Mouse (Mus musculus): ENCODE data around the gene Nomo1. TPM values are rescaled to one million over a fixed set of nuclear protein-coding genes. Genes with fewer than 3 reads are reported as not detected.
A peak's percentile ranks its signal among the peaks of the same experiment; 100 is the strongest.

Gene Nomo1
- polyA plus RNA-seq, 1 experiment from 2014 or later = 22.3 TPM

- H3K36me3 ChIP-seq (ENCODE audit: control insufficient read depth, insufficient read depth, low read length) = no peaks in the 10 kb centered on the region
- H3K4me2 ChIP-seq (replicated peaks; ENCODE audit: low read depth, low read length) = no peak overlapping the region
- H3K27ac ChIP-seq (ENCODE audit: low read length) = peak overlapping the region; percentile 52
- 20% methylated on average over 9 of the region's 9 CpGs for WGBS
- no peak overlapping the region for H3K9ac ChIP-seq (replicated peaks; ENCODE audit: low read depth, low read length)
- H3K4me1 ChIP-seq (ENCODE audit: control insufficient read depth, insufficient read depth, low read length) = peaks cover 14% of the 10 kb centered on the region
- H3K4me3 ChIP-seq (ENCODE audit: low read depth, low read length) = no peak overlapping the region
- no peaks in the 10 kb centered on the region for H3K27me3 ChIP-seq (ENCODE audit: control insufficient read depth, insufficient read depth, low read length)
- no peaks in the 10 kb centered on the region for H3K9me3 ChIP-seq (ENCODE audit: control insufficient read depth, low read depth, low read length)
- ATAC-seq (ENCODE audit: insufficient number of reproducible peaks, insufficient read depth, low FRiP score, low read depth) = peak; percentile 77
Measured at GRCm38 (mm10) chr7:46013266-46014010, 20.1 kb upstream of the Nomo1 start.

GRCm38 (mm10) chr7:46019594-46019993, 13.9 kb upstream of the Nomo1 start:
- H3K9ac ChIP-seq (replicated peaks; ENCODE audit: low read depth, low read length) = no peak overlapping the region
- no peak overlapping the region for H3K27ac ChIP-seq (ENCODE audit: low read length)
- no peak for ATAC-seq (ENCODE audit: insufficient number of reproducible peaks, insufficient read depth, low FRiP score, low read depth)
- H3K9me3 ChIP-seq (ENCODE audit: control insufficient read depth, low read depth, low read length) = no peaks in the 10 kb centered on the region
- H3K4me3 ChIP-seq (ENCODE audit: low read depth, low read length) = no peak overlapping the region
- 59% methylated on average over 3 of the region's 3 CpGs for WGBS
- H3K4me1 ChIP-seq (ENCODE audit: control insufficient read depth, insufficient read depth, low read length) = no peaks in the 10 kb centered on the region
- H3K4me2 ChIP-seq (replicated peaks; ENCODE audit: low read depth, low read length) = no peak overlapping the region
- H3K27me3 ChIP-seq (ENCODE audit: control insufficient read depth, insufficient read depth, low read length) = no peaks in the 10 kb centered on the region
- no peaks in the 10 kb centered on the region for H3K36me3 ChIP-seq (ENCODE audit: control insufficient read depth, insufficient read depth, low read length)

GRCm38 (mm10) chr7:46021951-46022350, 11.5 kb upstream of the Nomo1 start:
- no peak overlapping the region for H3K9ac ChIP-seq (replicated peaks; ENCODE audit: low read depth, low read length)
- no peaks in the 10 kb centered on the region for H3K36me3 ChIP-seq (ENCODE audit: control insufficient read depth, insufficient read depth, low read length)
- H3K9me3 ChIP-seq (ENCODE audit: control insufficient read depth, low read depth, low read length) = no peaks in the 10 kb centered on the region
- no peaks in the 10 kb centered on the region for H3K4me1 ChIP-seq (ENCODE audit: control insufficient read depth, insufficient read depth, low read length)
- no peak overlapping the region for H3K4me2 ChIP-seq (replicated peaks; ENCODE audit: low read depth, low read length)
- WGBS = 30% methylated on average over 4 of the region's 4 CpGs
- ATAC-seq (ENCODE audit: insufficient number of reproducible peaks, insufficient read depth, low FRiP score, low read depth) = no peak
- H3K27me3 ChIP-seq (ENCODE audit: control insufficient read depth, insufficient read depth, low read length) = no peaks in the 10 kb centered on the region
- no peak overlapping the region for H3K4me3 ChIP-seq (ENCODE audit: low read depth, low read length)
- no peak overlapping the region for H3K27ac ChIP-seq (ENCODE audit: low read length)

GRCm38 (mm10) chr7:46025436-46025835, 8.1 kb upstream of the Nomo1 start:
- H3K27me3 ChIP-seq (ENCODE audit: control insufficient read depth, insufficient read depth, low read length) = no peaks in the 10 kb centered on the region
- no peaks in the 10 kb centered on the region for H3K4me1 ChIP-seq (ENCODE audit: control insufficient read depth, insufficient read depth, low read length)
- no peak overlapping the region for H3K9ac ChIP-seq (replicated peaks; ENCODE audit: low read depth, low read length)
- no peak overlapping the region for H3K4me3 ChIP-seq (ENCODE audit: low read depth, low read length)
- H3K9me3 ChIP-seq (ENCODE audit: control insufficient read depth, low read depth, low read length) = no peaks in the 10 kb centered on the region
- no peak overlapping the region for H3K4me2 ChIP-seq (replicated peaks; ENCODE audit: low read depth, low read length)
- no peak for ATAC-seq (ENCODE audit: insufficient number of reproducible peaks, insufficient read depth, low FRiP score, low read depth)
- no peak overlapping the region for H3K27ac ChIP-seq (ENCODE audit: low read length)
- 76% methylated on average over 9 of the region's 9 CpGs for WGBS
- no peaks in the 10 kb centered on the region for H3K36me3 ChIP-seq (ENCODE audit: control insufficient read depth, insufficient read depth, low read length)

- no peak overlapping the region for H3K4me3 ChIP-seq (ENCODE audit: low read depth, low read length)
- no peak for ATAC-seq (ENCODE audit: insufficient number of reproducible peaks, insufficient read depth, low FRiP score, low read depth)
- no peaks in the 10 kb centered on the region for H3K4me1 ChIP-seq (ENCODE audit: control insufficient read depth, insufficient read depth, low read length)
- no peaks in the 10 kb centered on the region for H3K9me3 ChIP-seq (ENCODE audit: control insufficient read depth, low read depth, low read length)
- no peak overlapping the region for H3K4me2 ChIP-seq (replicated peaks; ENCODE audit: low read depth, low read length)
- no peaks in the 10 kb centered on the region for H3K36me3 ChIP-seq (ENCODE audit: control insufficient read depth, insufficient read depth, low read length)
- H3K27me3 ChIP-seq (ENCODE audit: control insufficient read depth, insufficient read depth, low read length) = no peaks in the 10 kb centered on the region
- no peak overlapping the region for H3K9ac ChIP-seq (replicated peaks; ENCODE audit: low read depth, low read length)
- 75% methylated on average over 10 of the region's 10 CpGs for WGBS
- H3K27ac ChIP-seq (ENCODE audit: low read length) = no peak overlapping the region
Measured at GRCm38 (mm10) chr7:46028681-46029080, 4.8 kb upstream of the Nomo1 start.

GRCm38 (mm10) chr7:46029299-46030144, 4.0 kb upstream of the Nomo1 start:
- peak overlapping the region; percentile 45; the same call in 1 of the 2 replicates for H3K27ac ChIP-seq (ENCODE audit: low read length)
- no peak overlapping the region for H3K4me3 ChIP-seq (ENCODE audit: low read depth, low read length)
- H3K36me3 ChIP-seq (ENCODE audit: control insufficient read depth, insufficient read depth, low read length) = no peaks in the 10 kb centered on the region
- no peaks in the 10 kb centered on the region for H3K9me3 ChIP-seq (ENCODE audit: control insufficient read depth, low read depth, low read length)
- H3K4me1 ChIP-seq (ENCODE audit: control insufficient read depth, insufficient read depth, low read length) = peaks cover 3% of the 10 kb centered on the region; the same call in 1 of the 2 replicates
- 62% methylated on average over 9 of the region's 9 CpGs for WGBS
- peak overlapping the region; percentile 31 for H3K4me2 ChIP-seq (replicated peaks; ENCODE audit: low read depth, low read length)
- no peak overlapping the region; the same call in 1 of the 2 replicates for H3K9ac ChIP-seq (replicated peaks; ENCODE audit: low read depth, low read length)
- H3K27me3 ChIP-seq (ENCODE audit: control insufficient read depth, insufficient read depth, low read length) = no peaks in the 10 kb centered on the region
- ATAC-seq (ENCODE audit: insufficient number of reproducible peaks, insufficient read depth, low FRiP score, low read depth) = peak; percentile 21

- peak; percentile 71 for ATAC-seq (ENCODE audit: insufficient number of reproducible peaks, insufficient read depth, low FRiP score, low read depth)
Measured at GRCm38 (mm10) chr7:46030145-46030488, 3.4 kb upstream of the Nomo1 start, which contains the start of gene Abcc6. TSS of gene Abcc6 (minus strand) at chr7:46030302.

GRCm38 (mm10) chr7:46031075-46031474, 2.4 kb upstream of the Nomo1 start:
- ATAC-seq (ENCODE audit: insufficient number of reproducible peaks, insufficient read depth, low FRiP score, low read depth) = no peak
- H3K9ac ChIP-seq (replicated peaks; ENCODE audit: low read depth, low read length) = no peak overlapping the region
- no peaks in the 10 kb centered on the region for H3K27me3 ChIP-seq (ENCODE audit: control insufficient read depth, insufficient read depth, low read length)
- H3K4me3 ChIP-seq (ENCODE audit: low read depth, low read length) = no peak overlapping the region
- no peaks in the 10 kb centered on the region for H3K9me3 ChIP-seq (ENCODE audit: control insufficient read depth, low read depth, low read length)
- H3K4me2 ChIP-seq (replicated peaks; ENCODE audit: low read depth, low read length) = no peak overlapping the region
- H3K4me1 ChIP-seq (ENCODE audit: control insufficient read depth, insufficient read depth, low read length) = peaks cover 9% of the 10 kb centered on the region; the same call in 1 of the 2 replicates
- no peaks in the 10 kb centered on the region for H3K36me3 ChIP-seq (ENCODE audit: control insufficient read depth, insufficient read depth, low read length)
- 66% methylated on average over 2 of the region's 2 CpGs for WGBS
- H3K27ac ChIP-seq (ENCODE audit: low read length) = no peak overlapping the region

More at GRCm38 (mm10) chr7:46030145-46030488, 3.4 kb upstream of the Nomo1 start, which contains the start of gene Abcc6:
- Histone ChIP-seq H3K27ac (ENCODE audit: low read length) (peak within 1 kb of the TSS; percentile 45; the same call in 1 of the 2 replicates), H3K4me3 (ENCODE audit: low read depth, low read length) (no peak within 1 kb of the TSS), H3K4me2 (replicated peaks; ENCODE audit: low read depth, low read length) (peak within 1 kb of the TSS; percentile 31), H3K9ac (replicated peaks; ENCODE audit: low read depth, low read length) (no peak within 1 kb of the TSS; the same call in 1 of the 2 replicates), H3K27me3 (ENCODE audit: control insufficient read depth, insufficient read depth, low read length) (no peaks in the 10 kb centered on the region), H3K4me1 (ENCODE audit: control insufficient read depth, insufficient read depth, low read length) (peaks cover 9% of the 10 kb centered on the region; the same call in 1 of the 2 replicates), H3K9me3 (ENCODE audit: control insufficient read depth, low read depth, low read length) (no peaks in the 10 kb centered on the region), H3K36me3 (ENCODE audit: control insufficient read depth, insufficient read depth, low read length) (no peaks in the 10 kb centered on the region)
- 5% methylated on average over 11 of the region's 11 CpGs for WGBS
